Mouse (Mus musculus): ENCODE measurements around the gene Rtn4rl1. TPM values are rescaled to one million over a fixed set of nuclear protein-coding genes. Genes with fewer than 3 reads are reported as not detected.

The Rtn4rl1 gene
- polyA plus RNA-seq, 1 experiment from 2014 or later, result 2.0 TPM

- no peak overlapping the region for H3K4me2 ChIP-seq (ENCODE audit: low read depth, low read length)
- no peak overlapping the region for H3K27ac ChIP-seq (replicated peaks; ENCODE audit: low read depth, low read length)
- no peaks in the 10 kb centered on the region for H3K27me3 ChIP-seq (ENCODE audit: control insufficient read depth, insufficient read depth, low read length)
- no peak overlapping the region for H3K4me3 ChIP-seq (ENCODE audit: low read depth, low read length)
- H3K9me3 ChIP-seq (replicated peaks; ENCODE audit: control insufficient read depth, low read length), result no peaks in the 10 kb centered on the region
- H3K4me1 ChIP-seq (ENCODE audit: control insufficient read depth, insufficient read depth, low read length), result no peaks in the 10 kb centered on the region; the same call in 1 of the 2 replicates
- 82% methylated on average over 6 of the region's 6 CpGs for WGBS
- no peaks in the 10 kb centered on the region for H3K36me3 ChIP-seq (replicated peaks; ENCODE audit: control insufficient read depth, insufficient read depth, low read depth, low read length)
- ATAC-seq (replicated peaks; ENCODE audit: insufficient number of reproducible peaks, low FRiP score, low TSS enrichment, low read depth) (no peak), DNase-seq (ENCODE audit: low spot score) (no peak)
- no peak overlapping the region for H3K9ac ChIP-seq (replicated peaks; ENCODE audit: low read length)
These were observed 39.5 kb upstream of the Rtn4rl1 start for GRCm38 (mm10) chr11:75154053-75154585.

DNA sequence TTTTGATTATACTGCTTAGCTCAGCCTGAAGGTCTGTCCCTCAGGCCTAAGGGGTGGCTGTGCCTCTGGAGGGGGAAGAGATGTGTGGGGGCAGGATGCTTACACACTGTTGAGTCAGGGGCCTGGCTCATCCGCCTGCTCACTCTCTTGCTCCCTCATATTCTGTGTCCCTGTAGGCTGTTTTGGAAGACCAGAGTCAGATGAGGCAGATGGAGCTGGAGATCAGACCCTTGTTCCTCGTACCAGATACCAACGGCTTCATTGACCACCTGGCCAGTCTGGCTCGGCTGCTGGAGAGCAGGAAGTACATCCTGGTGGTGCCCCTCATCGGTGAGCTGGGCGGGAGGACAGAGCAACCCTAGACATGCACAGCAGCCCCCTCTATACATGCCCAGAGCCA, 37.6 kb upstream of the Rtn4rl1 start:
- Histone ChIP-seq H3K27ac (replicated peaks; ENCODE audit: low read depth, low read length) (no peak overlapping the region), H3K36me3 (replicated peaks; ENCODE audit: control insufficient read depth, insufficient read depth, low read depth, low read length) (peaks cover 3% of the 10 kb centered on the region), H3K9ac (replicated peaks; ENCODE audit: low read length) (no peak overlapping the region; the same call in 1 of the 2 replicates)

GRCm38 (mm10) chr11:75156416-75156815, 37.2 kb upstream of the Rtn4rl1 start:
- H3K36me3 ChIP-seq (replicated peaks; ENCODE audit: control insufficient read depth, insufficient read depth, low read depth, low read length), result peaks cover 3% of the 10 kb centered on the region
- H3K4me2 ChIP-seq (ENCODE audit: low read depth, low read length), result no peak overlapping the region
- no peaks in the 10 kb centered on the region for H3K9me3 ChIP-seq (replicated peaks; ENCODE audit: control insufficient read depth, low read length)
- DNase-seq (ENCODE audit: low spot score), result no peak
- no peak overlapping the region; the same call in 1 of the 2 replicates for H3K9ac ChIP-seq (replicated peaks; ENCODE audit: low read length)
- WGBS, result 51% methylated on average over 5 of the region's 5 CpGs
- H3K27ac ChIP-seq (replicated peaks; ENCODE audit: low read depth, low read length), result no peak overlapping the region
- no peaks in the 10 kb centered on the region for H3K27me3 ChIP-seq (ENCODE audit: control insufficient read depth, insufficient read depth, low read length)
- no peaks in the 10 kb centered on the region; the same call in 1 of the 2 replicates for H3K4me1 ChIP-seq (ENCODE audit: control insufficient read depth, insufficient read depth, low read length)
- no peak overlapping the region for H3K4me3 ChIP-seq (ENCODE audit: low read depth, low read length)
- ATAC-seq (replicated peaks; ENCODE audit: insufficient number of reproducible peaks, low FRiP score, low TSS enrichment, low read depth), result no peak

More for the DNA sequence above, 37.6 kb upstream of the Rtn4rl1 start:
- no peak overlapping the region for H3K4me2 ChIP-seq (ENCODE audit: low read depth, low read length)
- DNase-seq (ENCODE audit: low spot score), result no peak
- 59% methylated on average over 6 of the region's 6 CpGs for WGBS
- no peaks in the 10 kb centered on the region for H3K9me3 ChIP-seq (replicated peaks; ENCODE audit: control insufficient read depth, low read length)
- H3K27me3 ChIP-seq (ENCODE audit: control insufficient read depth, insufficient read depth, low read length), result no peaks in the 10 kb centered on the region
- no peaks in the 10 kb centered on the region; the same call in 1 of the 2 replicates for H3K4me1 ChIP-seq (ENCODE audit: control insufficient read depth, insufficient read depth, low read length)
- no peak for ATAC-seq (replicated peaks; ENCODE audit: insufficient number of reproducible peaks, low FRiP score, low TSS enrichment, low read depth)
- no peak overlapping the region for H3K4me3 ChIP-seq (ENCODE audit: low read depth, low read length)

DNA sequence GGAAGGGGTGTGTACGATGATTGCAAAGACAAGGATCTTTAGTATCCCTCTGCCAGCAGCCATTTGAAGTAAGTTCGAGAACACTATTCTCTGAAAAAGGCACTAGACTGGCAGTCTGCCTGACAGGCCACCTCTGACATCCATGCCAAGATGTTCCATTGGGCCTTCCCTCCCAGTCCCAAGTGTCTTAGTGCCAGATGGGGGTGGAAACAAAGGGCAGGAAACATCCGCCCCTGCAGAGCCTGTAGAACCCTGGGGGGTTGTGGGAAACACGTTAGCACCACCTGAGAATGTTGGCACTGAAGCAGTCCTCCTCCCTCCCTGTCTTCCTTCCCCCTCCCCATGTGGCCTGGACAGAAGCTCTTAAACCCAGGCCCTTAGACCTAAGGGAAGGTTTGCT, 36.5 kb upstream of the Rtn4rl1 start:
- Histone ChIP-seq H3K27me3 (ENCODE audit: control insufficient read depth, insufficient read depth, low read length) (no peaks in the 10 kb centered on the region), H3K4me3 (ENCODE audit: low read depth, low read length) (no peak overlapping the region), H3K4me1 (ENCODE audit: control insufficient read depth, insufficient read depth, low read length) (no peaks in the 10 kb centered on the region; the same call in 1 of the 2 replicates), H3K9me3 (replicated peaks; ENCODE audit: control insufficient read depth, low read length) (no peaks in the 10 kb centered on the region), H3K36me3 (replicated peaks; ENCODE audit: control insufficient read depth, insufficient read depth, low read depth, low read length) (peaks cover 3% of the 10 kb centered on the region), H3K27ac (replicated peaks; ENCODE audit: low read depth, low read length) (no peak overlapping the region), H3K4me2 (ENCODE audit: low read depth, low read length) (no peak overlapping the region), H3K9ac (replicated peaks; ENCODE audit: low read length) (no peak overlapping the region)
- no peak for ATAC-seq (replicated peaks; ENCODE audit: insufficient number of reproducible peaks, low FRiP score, low TSS enrichment, low read depth)
- WGBS, result 51% methylated on average over 4 of the region's 4 CpGs
- DNase-seq (ENCODE audit: low spot score), result no peak

- no peak overlapping the region for H3K9ac ChIP-seq (replicated peaks; ENCODE audit: low read length)
- no peaks in the 10 kb centered on the region for H3K27me3 ChIP-seq (ENCODE audit: control insufficient read depth, insufficient read depth, low read length)
- peaks cover 4% of the 10 kb centered on the region for H3K36me3 ChIP-seq (replicated peaks; ENCODE audit: control insufficient read depth, insufficient read depth, low read depth, low read length)
- no peak overlapping the region for H3K27ac ChIP-seq (replicated peaks; ENCODE audit: low read depth, low read length)
- H3K4me2 ChIP-seq (ENCODE audit: low read depth, low read length), result no peak overlapping the region
- H3K4me1 ChIP-seq (ENCODE audit: control insufficient read depth, insufficient read depth, low read length), result no peaks in the 10 kb centered on the region; the same call in 1 of the 2 replicates
- no peak for ATAC-seq (replicated peaks; ENCODE audit: insufficient number of reproducible peaks, low FRiP score, low TSS enrichment, low read depth)
- DNase-seq (ENCODE audit: low spot score), result no peak
- WGBS, result 20% methylated on average over 2 of the region's 2 CpGs
- H3K4me3 ChIP-seq (ENCODE audit: low read depth, low read length), result no peak overlapping the region
- H3K9me3 ChIP-seq (replicated peaks; ENCODE audit: control insufficient read depth, low read length), result no peaks in the 10 kb centered on the region
These were observed 35.7 kb upstream of the Rtn4rl1 start for GRCm38 (mm10) chr11:75157901-75158300.

GRCm38 (mm10) chr11:75158432-75158831, 35.2 kb upstream of the Rtn4rl1 start:
- ATAC-seq (replicated peaks; ENCODE audit: insufficient number of reproducible peaks, low FRiP score, low TSS enrichment, low read depth) (no peak), DNase-seq (ENCODE audit: low spot score) (no peak)
- Histone ChIP-seq H3K9me3 (replicated peaks; ENCODE audit: control insufficient read depth, low read length) (no peaks in the 10 kb centered on the region), H3K4me2 (ENCODE audit: low read depth, low read length) (no peak overlapping the region), H3K27me3 (ENCODE audit: control insufficient read depth, insufficient read depth, low read length) (0 out of 2 replicates have a peak, but pooled peaks cover 3% of the 10 kb centered on the region), H3K27ac (replicated peaks; ENCODE audit: low read depth, low read length) (no peak overlapping the region), H3K36me3 (replicated peaks; ENCODE audit: control insufficient read depth, insufficient read depth, low read depth, low read length) (peaks cover 9% of the 10 kb centered on the region), H3K9ac (replicated peaks; ENCODE audit: low read length) (no peak overlapping the region), H3K4me3 (ENCODE audit: low read depth, low read length) (no peak overlapping the region), H3K4me1 (ENCODE audit: control insufficient read depth, insufficient read depth, low read length) (no peaks in the 10 kb centered on the region; the same call in 1 of the 2 replicates)
- WGBS, result 90% methylated on average over 14 of the region's 14 CpGs

GRCm38 (mm10) chr11:75159564-75159963, 34.0 kb upstream of the Rtn4rl1 start:
- Histone ChIP-seq H3K9me3 (replicated peaks; ENCODE audit: control insufficient read depth, low read length) (no peaks in the 10 kb centered on the region), H3K9ac (replicated peaks; ENCODE audit: low read length) (no peak overlapping the region), H3K27me3 (ENCODE audit: control insufficient read depth, insufficient read depth, low read length) (peaks cover 9% of the 10 kb centered on the region), H3K36me3 (replicated peaks; ENCODE audit: control insufficient read depth, insufficient read depth, low read depth, low read length) (peaks cover 9% of the 10 kb centered on the region), H3K4me3 (ENCODE audit: low read depth, low read length) (no peak overlapping the region), H3K4me1 (ENCODE audit: control insufficient read depth, insufficient read depth, low read length) (no peaks in the 10 kb centered on the region; the same call in 1 of the 2 replicates), H3K27ac (replicated peaks; ENCODE audit: low read depth, low read length) (no peak overlapping the region), H3K4me2 (ENCODE audit: low read depth, low read length) (no peak overlapping the region)
- WGBS, result 45% methylated on average over 2 of the region's 2 CpGs
- ATAC-seq (replicated peaks; ENCODE audit: insufficient number of reproducible peaks, low FRiP score, low TSS enrichment, low read depth) (no peak), DNase-seq (ENCODE audit: low spot score) (no peak)

- peaks cover 6% of the 10 kb centered on the region for H3K4me1 ChIP-seq (ENCODE audit: control insufficient read depth, insufficient read depth, low read length)
- ATAC-seq (replicated peaks; ENCODE audit: insufficient number of reproducible peaks, low FRiP score, low TSS enrichment, low read depth), result no peak
- no peak overlapping the region for H3K27ac ChIP-seq (replicated peaks; ENCODE audit: low read depth, low read length)
- H3K27me3 ChIP-seq (ENCODE audit: control insufficient read depth, insufficient read depth, low read length), result peaks cover 23% of the 10 kb centered on the region
- H3K36me3 ChIP-seq (replicated peaks; ENCODE audit: control insufficient read depth, insufficient read depth, low read depth, low read length), result peaks cover 9% of the 10 kb centered on the region
- H3K4me2 ChIP-seq (ENCODE audit: low read depth, low read length), result no peak overlapping the region
- H3K4me3 ChIP-seq (ENCODE audit: low read depth, low read length), result no peak overlapping the region
- WGBS, result 77% methylated on average over 7 of the region's 7 CpGs
- DNase-seq (ENCODE audit: low spot score), result no peak
- H3K9me3 ChIP-seq (replicated peaks; ENCODE audit: control insufficient read depth, low read length), result no peaks in the 10 kb centered on the region
- no peak overlapping the region for H3K9ac ChIP-seq (replicated peaks; ENCODE audit: low read length)
These were observed 32.6 kb upstream of the Rtn4rl1 start for GRCm38 (mm10) chr11:75160954-75161353.

Data from embryonic facial prominence, embryonic 11.5 days (tissue).